Mouse (Mus musculus) lung, adult 2 months (tissue): ENCODE results near the gene Treh.

ENCODE experiments used
- CTCF ChIP-seq: fragments of 200-500 bp; IDR thresholded peaks from 2 replicates; pipeline ENCODE4 v1.5.1; 2011; ENCODE audit warnings: mild to moderate bottlenecking, low read length, control low read depth; ENCODE audit not compliant: insufficient read depth
- POLR2A ChIP-seq: fragments of 200-500 bp; IDR thresholded peaks from 2 replicates; pipeline ENCODE4 v1.6.1; 2011; ENCODE audit warnings: low read depth, mild to moderate bottlenecking, control low read depth, low read length, borderline replicate concordance; ENCODE audit errors: extremely low read depth

- peak; percentile 96 for TF ChIP-seq CTCF
- TF ChIP-seq POLR2A, result no peak
Observed at GRCm38 (mm10) chr9:44685346-44686330, 12.6 kb downstream of the Treh start.
